Mouse (Mus musculus): ENCODE results near the gene Syn1.

- TF ChIP-seq POLR2A (IDR thresholded peaks at IDR 0.05; ENCODE audit: low read depth, low read length) (no peak), CTCF (IDR thresholded peaks at IDR 0.05; ENCODE audit: extremely low read depth, insufficient read depth, insufficient read length, insufficient replicate concordance) (no peak)
Measured at GRCm38 (mm10) chrX:20847816-20848215, 73.0 kb downstream of the Syn1 start.
